Mouse (Mus musculus) midbrain, embryonic 15.5 days (tissue): ENCODE measurements at regions not wholly inside any gene's neighbourhood (a gene's known extent, or its start where the extent isn't known, plus 50 kb on each side); places are given as distances from the start of the nearest gene placed in this dataset.

Source experiments
- ATAC-seq: fragments of 200-750 bp; cut with Nextera tagmentation; replicated peaks from 2 replicates; pipeline ENCODE4 v1.8.0; 2017; ENCODE audit warnings: moderate TSS enrichment
- H3K27ac ChIP-seq: fragments of 300-500 bp; sonication (generic); 2 replicates; pipeline ENCODE4 v1.5.1; 2015; ENCODE audit warnings: mild to moderate bottlenecking, inconsistent platforms
- H3K27me3 ChIP-seq: fragments of 300-500 bp; sonication (generic); replicated peaks from 2 replicates; pipeline ENCODE4 v1.6.1; 2015; ENCODE audit warnings: inconsistent platforms
- H3K36me3 ChIP-seq: fragments of 300-500 bp; sonication (generic); replicated peaks from 2 replicates; pipeline ENCODE4 v1.6.1; 2015; ENCODE audit warnings: inconsistent platforms
- H3K4me1 ChIP-seq: fragments of 300-500 bp; sonication (generic); 2 replicates; pipeline ENCODE4 v1.6.1; 2015; ENCODE audit warnings: inconsistent platforms
- H3K4me2 ChIP-seq: fragments of 300-500 bp; sonication (generic); 2 replicates; pipeline ENCODE4 v1.6.1; 2015; ENCODE audit warnings: inconsistent platforms, mild to moderate bottlenecking, moderate library complexity
- H3K4me3 ChIP-seq: fragments of 300-500 bp; sonication (generic); 2 replicates; pipeline ENCODE4 v1.5.1; 2015; ENCODE audit warnings: mild to moderate bottlenecking, inconsistent platforms
- H3K9ac ChIP-seq: fragments of 300-500 bp; sonication (generic); 2 replicates; pipeline ENCODE4 v1.6.1; 2015; ENCODE audit warnings: mild to moderate bottlenecking, inconsistent platforms
- H3K9me3 ChIP-seq: fragments of 300-500 bp; sonication (generic); 2 replicates; pipeline ENCODE4 v1.6.1; 2016; ENCODE audit warnings: inconsistent platforms
- WGBS: fragments of 180-500 bp; shearing (Covaris S2); methylation state at CpG from one replicate; pipeline ENCODE4 v1.1.7; 2015; ENCODE audit warnings: mixed read lengths; 5-methylcytosine and 5-hydroxymethylcytosine counted together

- Histone ChIP-seq H3K9me3 (no peaks in the 10 kb centered on the region), H3K4me2 (no peak overlapping the region), H3K27ac (no peak overlapping the region), H3K4me1 (no peaks in the 10 kb centered on the region), H3K27me3 (no peaks in the 10 kb centered on the region), H3K36me3 (no peaks in the 10 kb centered on the region), H3K9ac (no peak overlapping the region), H3K4me3 (no peak overlapping the region)
- no peak for ATAC-seq
- 89% methylated on average over 2 of the region's 2 CpGs for WGBS
These were observed 359.9 kb upstream of the Hs6st1 start for GRCm38 (mm10) chr1:35708176-35708788.

DNA sequence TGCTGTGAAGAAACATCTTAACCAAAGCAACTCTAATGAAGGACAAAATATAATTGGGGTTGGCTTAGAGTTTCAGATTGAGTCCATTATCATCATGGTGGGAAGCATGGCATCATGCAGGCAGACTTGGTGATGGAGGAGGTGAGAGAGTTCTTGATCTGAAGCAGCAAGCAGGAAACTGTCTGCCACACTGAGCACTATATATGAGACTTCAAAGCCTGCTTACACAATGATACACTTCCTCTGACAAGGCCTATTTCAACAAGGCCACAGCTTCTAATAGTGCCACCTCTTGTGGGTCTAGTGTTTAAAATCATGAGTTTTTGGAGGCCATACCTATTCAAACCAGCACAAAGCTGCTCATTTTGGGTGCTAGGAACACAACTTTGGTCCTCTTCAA, 359.0 kb upstream of the Hs6st1 start:
- Histone ChIP-seq H3K27me3 (no peaks in the 10 kb centered on the region), H3K9ac (no peak overlapping the region), H3K4me3 (no peak overlapping the region), H3K4me1 (no peaks in the 10 kb centered on the region), H3K4me2 (no peak overlapping the region), H3K36me3 (no peaks in the 10 kb centered on the region), H3K27ac (no peak overlapping the region), H3K9me3 (no peaks in the 10 kb centered on the region)
- ATAC-seq = no peak

- Histone ChIP-seq H3K36me3 (no peaks in the 10 kb centered on the region), H3K27ac (no peak overlapping the region), H3K4me2 (no peak overlapping the region), H3K27me3 (no peaks in the 10 kb centered on the region), H3K4me3 (no peak overlapping the region), H3K9ac (no peak overlapping the region), H3K4me1 (no peaks in the 10 kb centered on the region), H3K9me3 (no peaks in the 10 kb centered on the region)
- WGBS = 84% methylated on average over 4 of the region's 4 CpGs
- no peak for ATAC-seq
These were observed 354.2 kb upstream of the Hs6st1 start for GRCm38 (mm10) chr1:35713961-35714360.

DNA sequence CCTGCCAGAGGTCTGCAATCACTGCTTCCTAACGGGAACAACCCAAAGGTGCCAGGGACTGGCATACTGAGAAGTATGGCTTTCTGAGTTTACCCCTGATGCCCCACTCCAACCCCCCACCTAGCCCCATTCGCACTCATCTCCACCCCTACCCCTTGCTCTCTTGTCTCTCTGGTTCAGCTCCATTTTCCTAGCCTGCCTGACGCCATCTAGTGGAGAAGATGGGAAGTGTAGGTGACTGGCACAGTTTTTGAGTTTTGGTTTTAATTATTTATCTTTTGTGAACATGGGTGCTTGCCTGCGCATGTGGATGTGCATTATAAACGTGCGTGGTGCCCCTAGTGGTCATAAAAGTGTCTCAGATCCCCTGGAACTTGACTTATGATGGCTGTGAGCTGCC, 352.3 kb upstream of the Hs6st1 start:
- no peak overlapping the region for H3K4me2 ChIP-seq
- H3K27ac ChIP-seq = no peak overlapping the region
- no peak overlapping the region for H3K9ac ChIP-seq
- 61% methylated on average over 6 of the region's 6 CpGs for WGBS
- H3K9me3 ChIP-seq = no peaks in the 10 kb centered on the region
- H3K36me3 ChIP-seq = no peaks in the 10 kb centered on the region
- no peak for ATAC-seq
- H3K4me3 ChIP-seq = no peak overlapping the region
- no peaks in the 10 kb centered on the region for H3K27me3 ChIP-seq
- no peaks in the 10 kb centered on the region for H3K4me1 ChIP-seq

DNA sequence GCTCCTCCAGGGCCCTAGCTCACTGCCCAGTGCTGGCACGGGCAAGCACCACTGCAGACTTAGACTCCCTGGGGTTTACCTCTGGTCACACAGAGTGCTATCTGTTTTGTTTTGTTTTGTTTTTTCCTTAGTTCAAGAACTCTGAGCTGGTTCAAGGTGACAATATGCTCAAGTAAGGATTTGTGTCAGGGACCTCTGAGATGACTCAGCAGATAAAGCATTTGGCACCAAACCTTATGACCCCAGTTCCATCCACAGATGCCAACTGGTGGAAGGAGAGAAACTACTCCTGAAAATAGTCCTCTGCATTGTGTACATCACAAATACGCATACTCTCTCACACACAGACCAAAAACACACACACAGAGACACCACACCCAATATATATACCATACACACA, 351.0 kb upstream of the Hs6st1 start:
- WGBS = 93% methylated on average over 2 of the region's 2 CpGs
- no peaks in the 10 kb centered on the region for H3K9me3 ChIP-seq
- no peak for ATAC-seq

DNA sequence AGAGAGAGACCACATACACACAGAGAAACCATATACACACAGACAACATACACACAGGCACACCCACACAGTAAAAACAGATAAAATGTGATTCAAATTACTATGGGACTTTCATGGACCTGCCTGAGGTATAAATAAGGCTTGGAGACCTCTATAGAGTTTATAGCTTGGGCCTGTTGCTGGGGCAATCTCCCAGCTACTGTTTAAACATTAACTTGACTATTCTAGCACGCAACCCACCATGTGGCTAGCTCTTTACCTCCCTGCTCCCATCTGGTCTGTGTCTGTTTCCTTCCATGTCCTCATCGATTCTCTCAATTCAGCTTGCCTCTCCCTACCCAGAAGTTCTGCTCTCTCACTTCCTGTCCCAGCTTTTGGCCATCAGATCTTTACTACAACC, 350.5 kb upstream of the Hs6st1 start:
- Histone ChIP-seq H3K9me3 (no peaks in the 10 kb centered on the region), H3K4me1 (no peaks in the 10 kb centered on the region), H3K9ac (no peak overlapping the region), H3K4me2 (no peak overlapping the region), H3K27ac (no peak overlapping the region), H3K4me3 (no peak overlapping the region), H3K36me3 (no peaks in the 10 kb centered on the region), H3K27me3 (no peaks in the 10 kb centered on the region)
- WGBS = 92% methylated on average over 2 of the region's 2 CpGs
- ATAC-seq = no peak

More for the DNA sequence above, 351.0 kb upstream of the Hs6st1 start:
- Histone ChIP-seq H3K4me3 (no peak overlapping the region), H3K4me1 (no peaks in the 10 kb centered on the region), H3K4me2 (no peak overlapping the region), H3K27ac (no peak overlapping the region), H3K36me3 (no peaks in the 10 kb centered on the region), H3K27me3 (no peaks in the 10 kb centered on the region), H3K9ac (no peak overlapping the region)

GRCm38 (mm10) chr1:35720063-35720462, 348.1 kb upstream of the Hs6st1 start:
- no peaks in the 10 kb centered on the region for H3K4me1 ChIP-seq
- H3K36me3 ChIP-seq = no peaks in the 10 kb centered on the region
- 73% methylated on average over 3 of the region's 3 CpGs for WGBS
- no peak overlapping the region for H3K27ac ChIP-seq
- no peak overlapping the region for H3K9ac ChIP-seq
- no peak overlapping the region for H3K4me2 ChIP-seq
- no peaks in the 10 kb centered on the region for H3K9me3 ChIP-seq
- no peaks in the 10 kb centered on the region for H3K27me3 ChIP-seq
- H3K4me3 ChIP-seq = no peak overlapping the region
- no peak for ATAC-seq

- no peak overlapping the region for H3K4me3 ChIP-seq
- no peak overlapping the region for H3K4me2 ChIP-seq
- ATAC-seq = no peak
- H3K9me3 ChIP-seq = no peaks in the 10 kb centered on the region
- H3K27ac ChIP-seq = no peak overlapping the region
- H3K36me3 ChIP-seq = no peaks in the 10 kb centered on the region
- H3K9ac ChIP-seq = no peak overlapping the region
- no peaks in the 10 kb centered on the region for H3K4me1 ChIP-seq
- 90% methylated on average over 3 of the region's 3 CpGs for WGBS
- H3K27me3 ChIP-seq = no peaks in the 10 kb centered on the region
These were observed 343.8 kb upstream of the Hs6st1 start for GRCm38 (mm10) chr1:35724366-35724900.

GRCm38 (mm10) chr1:35726596-35726995, 341.6 kb upstream of the Hs6st1 start:
- H3K27ac ChIP-seq = no peak overlapping the region
- H3K4me3 ChIP-seq = no peak overlapping the region
- H3K9me3 ChIP-seq = no peaks in the 10 kb centered on the region
- H3K9ac ChIP-seq = no peak overlapping the region
- ATAC-seq = no peak
- H3K36me3 ChIP-seq = no peaks in the 10 kb centered on the region
- WGBS = 49% methylated on average over 1 of the region's 1 CpGs
- H3K4me2 ChIP-seq = no peak overlapping the region
- H3K27me3 ChIP-seq = no peaks in the 10 kb centered on the region
- no peaks in the 10 kb centered on the region for H3K4me1 ChIP-seq

GRCm38 (mm10) chr1:35727310-35727990, 340.8 kb upstream of the Hs6st1 start:
- no peak overlapping the region for H3K9ac ChIP-seq
- 93% methylated on average over 8 of the region's 8 CpGs for WGBS
- H3K4me2 ChIP-seq = no peak overlapping the region
- H3K4me1 ChIP-seq = no peaks in the 10 kb centered on the region
- H3K9me3 ChIP-seq = no peaks in the 10 kb centered on the region
- no peak for ATAC-seq
- H3K4me3 ChIP-seq = no peak overlapping the region
- no peaks in the 10 kb centered on the region for H3K27me3 ChIP-seq
- H3K27ac ChIP-seq = no peak overlapping the region
- H3K36me3 ChIP-seq = no peaks in the 10 kb centered on the region

DNA sequence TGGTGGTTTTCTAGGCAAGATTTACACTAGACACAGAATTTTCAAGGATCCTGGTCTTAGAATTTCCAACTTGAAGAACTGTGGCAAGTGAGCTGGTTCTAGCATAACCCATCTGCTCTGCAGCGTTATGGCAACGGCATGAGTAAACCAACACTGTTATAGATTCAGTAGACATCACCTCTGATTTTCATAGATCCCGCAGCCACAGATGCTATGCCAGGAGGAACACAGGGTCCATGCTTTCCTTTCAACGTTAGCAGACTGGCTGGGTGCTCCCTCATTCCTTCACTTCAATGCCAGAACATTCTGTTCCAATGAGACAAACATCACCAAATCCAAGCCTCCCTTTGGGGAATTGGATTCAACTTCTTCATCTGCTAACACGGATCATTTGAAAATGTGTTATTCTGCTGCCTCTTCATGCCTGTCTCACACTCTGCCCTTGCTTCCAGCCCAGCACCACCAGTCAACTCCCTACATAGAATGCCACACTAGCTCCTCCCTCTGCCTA, 338.4 kb upstream of the Hs6st1 start:
- Histone ChIP-seq H3K4me1 (no peaks in the 10 kb centered on the region), H3K36me3 (no peaks in the 10 kb centered on the region), H3K27ac (no peak overlapping the region), H3K9ac (no peak overlapping the region), H3K4me3 (no peak overlapping the region), H3K4me2 (no peak overlapping the region), H3K9me3 (no peaks in the 10 kb centered on the region), H3K27me3 (no peaks in the 10 kb centered on the region)
- no peak for ATAC-seq
- WGBS = 94% methylated on average over 5 of the region's 5 CpGs

DNA sequence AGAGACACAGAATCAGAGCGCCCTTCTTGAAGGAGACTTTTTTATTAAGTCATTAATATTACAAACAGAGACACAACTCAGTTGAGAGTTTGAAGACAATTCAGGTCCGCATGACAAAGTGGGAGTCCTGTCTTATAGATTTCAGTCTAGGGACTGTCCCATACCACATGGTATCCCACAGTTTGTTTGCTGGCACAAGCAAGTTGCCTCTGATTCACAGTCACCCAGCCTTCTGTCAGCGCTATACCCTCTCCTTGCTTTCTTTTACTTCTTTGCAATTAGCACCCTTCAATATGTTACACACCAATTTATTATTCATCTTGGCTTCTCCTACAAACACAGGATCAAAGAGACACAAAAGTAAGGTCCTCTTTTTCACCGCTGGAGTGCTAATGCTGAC, 337.9 kb upstream of the Hs6st1 start:
- 92% methylated on average over 4 of the region's 4 CpGs for WGBS
- Histone ChIP-seq H3K4me3 (no peak overlapping the region), H3K4me2 (no peak overlapping the region), H3K9ac (no peak overlapping the region), H3K4me1 (no peaks in the 10 kb centered on the region), H3K36me3 (no peaks in the 10 kb centered on the region), H3K9me3 (no peaks in the 10 kb centered on the region), H3K27me3 (no peaks in the 10 kb centered on the region), H3K27ac (no peak overlapping the region)
- no peak for ATAC-seq

DNA sequence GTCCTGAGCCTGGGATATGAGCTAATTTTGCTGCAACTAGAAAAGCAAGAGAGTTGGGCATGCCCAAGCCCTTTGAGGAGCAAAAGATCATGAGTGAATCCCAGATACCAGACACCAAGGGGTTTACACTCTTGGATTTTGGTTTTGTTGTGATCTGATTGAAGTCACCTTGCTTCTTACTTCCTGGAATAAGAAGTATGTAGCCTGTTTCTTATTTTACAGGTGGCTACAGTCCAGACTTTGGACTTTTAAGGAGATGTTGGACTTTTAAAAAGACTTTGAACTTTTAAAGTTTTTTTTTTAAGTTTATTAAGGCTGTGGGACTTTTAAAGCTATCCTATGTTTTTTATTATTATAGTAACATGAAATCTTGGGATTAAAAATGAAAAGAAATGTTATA, 332.0 kb upstream of the Hs6st1 start:
- Histone ChIP-seq H3K4me1 (no peaks in the 10 kb centered on the region), H3K9ac (no peak overlapping the region), H3K36me3 (no peaks in the 10 kb centered on the region), H3K27ac (no peak overlapping the region), H3K27me3 (no peaks in the 10 kb centered on the region), H3K9me3 (no peaks in the 10 kb centered on the region), H3K4me2 (no peak overlapping the region), H3K4me3 (no peak overlapping the region)
- no peak for ATAC-seq
